Mouse (Mus musculus) small intestine, adult 2 months (tissue): ENCODE measurements at regions not wholly inside any gene's neighbourhood (a gene's known extent, or its start where the extent isn't known, plus 50 kb on each side); places are given as distances from the start of the nearest gene placed in this dataset.

Source experiments
- H3K27ac ChIP-seq: fragments of 200-500 bp; 2 replicates; pipeline ENCODE4 v1.5.1; 2012; ENCODE audit warnings: low read depth, low read length, control low read depth, inconsistent platforms; ENCODE audit not compliant: insufficient read depth
- H3K27me3 ChIP-seq: fragments of 200-500 bp; 2 replicates; pipeline ENCODE4 v1.6.1; 2012; ENCODE audit warnings: mild to moderate bottlenecking, moderate library complexity, low read length, inconsistent platforms; ENCODE audit not compliant: control insufficient read depth, insufficient read depth
- H3K36me3 ChIP-seq: fragments of 200-500 bp; 2 replicates; pipeline ENCODE4 v1.6.1; 2012; ENCODE audit warnings: mild to moderate bottlenecking, low read length, control low read depth, inconsistent platforms; ENCODE audit not compliant: control insufficient read depth, insufficient read depth
- H3K4me1 ChIP-seq: fragments of 200-500 bp; 2 replicates; pipeline ENCODE4 v1.6.1; 2012; ENCODE audit warnings: low read length, inconsistent platforms, mixed read lengths; ENCODE audit not compliant: control insufficient read depth, insufficient read depth, insufficient read length
- H3K4me3 ChIP-seq: fragments of 200-500 bp; 2 replicates; pipeline ENCODE4 v1.5.1; 2012; ENCODE audit warnings: low read depth, mild to moderate bottlenecking, control low read depth, inconsistent platforms, low read length, moderate library complexity
- CTCF ChIP-seq: fragments of 200-500 bp; IDR thresholded peaks from 2 replicates; pipeline ENCODE4 v1.5.1; 2012; ENCODE audit warnings: low read depth, mild to moderate bottlenecking, control low read depth, inconsistent platforms, low read length, moderate library complexity, mixed read lengths; ENCODE audit not compliant: insufficient replicate concordance, insufficient read length; ENCODE audit errors: extremely low read depth
- POLR2A ChIP-seq: fragments of 200-500 bp; IDR thresholded peaks from 2 replicates; pipeline ENCODE4 v1.6.1; 2012; ENCODE audit warnings: low read depth, mild to moderate bottlenecking, control low read depth, inconsistent platforms, low read length, moderate library complexity
- WGBS: fragments of 180-500 bp; shearing (Covaris S2); methylation state at CpG from one replicate; pipeline ENCODE4 v1.1.7; 2018; 5-methylcytosine and 5-hydroxymethylcytosine counted together

GRCm38 (mm10) chr15:87476247-87476646 is 67.9 kb upstream of the Fam19a5 start:
- TF ChIP-seq CTCF: no peak
- TF ChIP-seq POLR2A: no peak
- 42% methylated on average over 11 of the region's 11 CpGs for WGBS
- no peaks in the 10 kb centered on the region for H3K4me1 ChIP-seq
- H3K27me3 ChIP-seq: no peaks in the 10 kb centered on the region
- H3K36me3 ChIP-seq: no peaks in the 10 kb centered on the region
- H3K27ac ChIP-seq: no peak overlapping the region
- no peak overlapping the region for H3K4me3 ChIP-seq

- TF ChIP-seq POLR2A (no peak), CTCF (no peak)
- no peaks in the 10 kb centered on the region for H3K36me3 ChIP-seq
- no peaks in the 10 kb centered on the region for H3K4me1 ChIP-seq
- H3K27me3 ChIP-seq: no peaks in the 10 kb centered on the region
- 78% methylated on average over 14 of the region's 14 CpGs for WGBS
- no peak overlapping the region for H3K4me3 ChIP-seq
- no peak overlapping the region for H3K27ac ChIP-seq
These were observed 67.1 kb upstream of the Fam19a5 start for GRCm38 (mm10) chr15:87476862-87477490.

GRCm38 (mm10) chr15:87480758-87481157 is 63.3 kb upstream of the Fam19a5 start:
- WGBS: 87% methylated on average over 3 of the region's 3 CpGs
- H3K4me1 ChIP-seq: no peaks in the 10 kb centered on the region
- no peaks in the 10 kb centered on the region for H3K36me3 ChIP-seq
- TF ChIP-seq POLR2A: no peak
- TF ChIP-seq CTCF: no peak
- no peak overlapping the region for H3K4me3 ChIP-seq
- no peak overlapping the region for H3K27ac ChIP-seq
- H3K27me3 ChIP-seq: no peaks in the 10 kb centered on the region
